Mouse (Mus musculus) lung, adult 18-20 months (tissue): Measurements from ENCODE around the gene Tenm3.

Experiments
- DNase-seq, 2 experiments: peaks; one replicate each; pipeline ENCODE4 v3.0.0; 2022; ENCODE audit warnings: mixed read lengths in 2 of 2

The Tenm3 gene

GRCm38 (mm10) chr8:48236968-48237367, 606.8 kb downstream of the Tenm3 start:
- DNase-seq: no peak

DNA sequence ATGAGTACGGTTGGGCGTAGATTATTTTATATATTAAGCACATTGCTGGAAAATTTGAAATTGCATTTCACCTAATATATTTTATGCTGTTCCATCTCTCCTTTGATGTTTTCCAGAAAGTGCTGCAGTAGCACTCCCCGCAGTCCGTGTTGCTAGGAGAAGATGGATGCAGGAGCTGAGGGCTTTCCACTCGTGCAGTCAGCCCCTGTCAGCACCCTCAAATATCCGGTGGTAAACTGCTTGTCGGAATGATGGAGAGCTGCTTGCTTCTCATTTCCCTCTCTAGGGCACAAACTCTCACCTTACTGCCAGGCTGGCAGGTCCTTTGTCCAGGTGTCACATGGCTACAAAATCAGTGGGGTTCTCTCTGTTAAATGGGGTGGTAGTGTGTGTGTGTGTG, 610.8 kb downstream of the Tenm3 start:
- DNase-seq: no peak

DNA sequence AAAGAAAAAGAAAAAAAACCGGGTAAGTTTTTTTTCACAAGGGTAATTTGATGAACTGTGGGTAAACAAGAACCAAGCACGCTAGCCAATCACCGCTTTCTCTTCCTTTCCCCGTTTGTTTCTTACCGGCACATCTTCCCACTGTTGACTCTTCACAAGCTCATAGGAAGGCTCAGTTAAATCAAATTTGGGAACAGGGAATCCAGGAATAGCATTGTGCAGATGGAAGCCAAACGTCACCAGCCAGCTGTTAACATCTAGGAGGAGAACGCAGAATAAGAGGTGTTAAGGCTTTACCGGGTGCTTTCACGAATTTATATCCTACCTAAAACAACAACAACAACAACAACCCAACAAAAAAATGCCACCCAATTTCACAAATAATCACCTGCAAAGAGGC, 611.9 kb downstream of the Tenm3 start:
- no peak for DNase-seq

DNA sequence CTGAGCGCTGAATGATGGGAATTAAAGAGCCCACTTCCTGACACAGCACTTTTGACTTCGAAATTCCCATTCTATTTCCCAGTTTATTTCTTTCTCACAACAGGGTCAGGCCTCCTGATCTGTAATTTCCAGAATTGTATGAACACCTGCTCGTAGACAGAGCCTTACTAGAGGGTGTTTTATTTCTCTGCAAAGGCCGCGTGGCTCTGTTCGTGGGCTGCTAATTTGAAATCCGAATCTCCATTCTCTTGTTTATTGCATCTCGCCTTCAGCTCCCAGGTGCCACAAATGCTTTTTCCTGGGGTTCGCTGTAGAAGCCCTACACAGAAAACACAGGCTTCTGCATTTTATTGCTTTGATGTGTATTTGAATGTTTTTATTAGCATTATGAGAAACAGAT, 612.4 kb downstream of the Tenm3 start:
- no peak for DNase-seq

DNA sequence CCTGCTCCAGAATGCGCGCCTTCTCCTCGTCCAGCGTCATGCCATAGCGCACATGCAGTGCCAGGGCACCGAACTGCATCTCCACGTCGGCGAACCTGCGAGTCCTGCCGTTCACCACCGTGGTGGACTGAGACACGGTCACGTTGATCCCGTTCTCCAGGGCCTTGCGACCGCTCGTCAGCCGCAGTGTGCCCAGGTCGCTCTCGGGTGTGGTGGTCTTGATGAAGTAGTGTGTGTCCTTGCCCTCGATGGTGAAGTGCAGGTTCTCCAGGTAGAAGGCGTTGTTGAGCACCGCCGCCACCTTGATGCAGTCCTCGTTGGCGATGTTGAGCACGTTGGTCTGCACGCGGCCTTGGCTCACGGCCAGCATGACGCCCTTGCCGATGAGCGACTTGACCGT, 615.1 kb downstream of the Tenm3 start:
- no peak for DNase-seq

DNA sequence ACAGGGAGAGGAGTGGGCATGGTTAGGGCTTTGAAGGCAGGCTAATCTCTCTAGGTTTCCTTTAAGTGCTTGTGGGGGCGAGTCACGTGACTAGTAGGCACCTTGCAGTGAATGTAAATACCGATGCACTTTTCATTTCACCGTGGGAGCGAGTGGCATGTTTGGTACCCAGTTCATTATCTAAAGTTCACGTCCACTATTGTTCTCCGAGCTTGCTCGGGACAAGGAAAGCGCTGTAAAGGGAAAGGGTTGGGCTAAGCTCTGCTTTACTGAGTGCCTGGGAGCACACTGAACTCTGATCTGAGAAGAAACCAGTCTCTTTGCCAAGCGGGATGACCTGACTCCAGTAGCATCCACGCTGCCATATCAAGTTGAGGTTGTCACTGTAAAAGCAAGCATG, 619.0 kb downstream of the Tenm3 start:
- no peak for DNase-seq

- DNase-seq: peak; percentile 19 to 29
These were observed 621.4 kb downstream of the Tenm3 start for GRCm38 (mm10) chr8:48222429-48222769.

DNA sequence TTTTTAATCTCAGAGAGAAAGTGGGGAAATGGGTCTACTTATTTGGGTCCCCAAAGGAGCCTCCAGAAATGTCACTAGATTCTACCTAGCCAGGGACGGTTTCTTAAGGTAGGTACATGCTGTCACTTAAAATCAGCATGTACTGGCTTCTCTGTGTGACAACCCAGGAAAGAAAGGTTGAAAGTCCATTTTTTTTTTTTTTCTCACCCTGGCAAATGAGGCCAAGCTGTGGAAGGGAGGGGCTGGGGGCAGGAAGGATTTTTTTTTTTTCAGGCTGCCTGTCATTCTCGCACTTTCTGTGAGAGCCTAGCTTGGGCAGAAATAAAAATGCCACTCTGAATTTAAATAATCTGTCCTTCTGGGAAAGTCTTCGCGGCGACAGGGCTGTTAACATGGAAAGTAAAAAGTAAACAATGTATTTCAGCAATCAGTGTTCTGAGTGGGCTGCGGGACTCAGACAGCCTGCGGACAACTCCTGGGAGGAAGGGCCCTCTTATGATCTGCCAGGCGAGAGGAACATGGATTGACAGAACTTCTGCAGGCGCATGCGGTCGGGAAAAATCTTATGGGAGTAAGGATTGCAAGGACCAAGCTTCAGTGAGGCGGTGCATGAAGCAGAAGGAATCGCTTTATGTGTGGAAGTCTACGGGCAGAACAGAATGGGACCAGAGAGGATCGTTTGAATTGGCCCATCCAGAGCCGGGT, 621.9 kb downstream of the Tenm3 start:
- no peak for DNase-seq

DNA sequence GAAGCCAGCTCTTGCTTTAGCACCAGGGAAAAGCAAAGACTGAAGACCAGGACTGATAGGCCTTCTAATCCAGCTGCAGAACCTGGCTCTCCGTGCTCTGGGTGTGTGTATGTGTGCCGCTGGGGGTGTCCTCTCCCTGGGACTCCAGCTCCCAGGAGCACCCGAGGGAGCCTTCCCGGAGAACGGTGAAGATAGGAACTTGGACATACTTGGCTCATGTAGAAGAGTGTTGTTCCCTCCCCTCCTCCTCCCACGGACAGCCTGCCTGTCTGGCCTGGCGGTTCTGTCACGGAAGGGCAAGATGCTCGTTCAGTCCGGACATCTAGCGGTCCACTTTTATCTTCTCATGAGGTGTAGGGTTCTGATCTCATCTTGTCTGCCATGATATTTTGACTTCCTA, 622.4 kb downstream of the Tenm3 start:
- DNase-seq: no peak

DNA sequence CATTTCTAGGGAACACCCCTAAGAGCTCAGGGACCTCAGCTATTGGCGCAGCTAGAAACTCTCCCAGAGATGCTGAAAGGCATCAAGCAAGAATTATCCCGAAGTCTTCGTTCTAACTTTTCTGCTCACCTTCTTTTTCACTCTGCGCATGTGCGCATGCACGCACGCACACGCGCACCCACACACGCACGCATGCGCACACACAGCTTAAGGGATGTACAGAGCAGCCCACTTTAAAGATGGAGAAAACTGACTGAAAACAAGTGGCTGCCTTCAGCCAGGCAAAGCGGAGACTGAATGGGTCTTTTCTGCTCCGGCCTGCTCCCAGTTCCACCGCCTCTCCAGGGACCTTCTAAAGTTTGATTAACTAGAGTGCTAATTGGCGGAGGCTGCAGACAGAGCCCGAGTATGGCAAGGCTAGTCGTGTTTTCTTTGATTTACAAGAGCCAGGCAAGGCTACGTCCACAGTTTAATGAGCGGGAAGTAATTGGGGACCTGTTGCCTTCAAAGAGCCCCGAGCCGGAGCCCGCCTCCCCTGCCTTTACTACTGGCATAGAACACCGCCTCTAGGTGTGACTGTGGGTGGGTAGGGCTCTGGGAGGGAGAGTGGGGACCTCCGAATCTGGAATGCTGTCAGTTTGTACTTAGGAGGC, 623.1 kb downstream of the Tenm3 start:
- no peak for DNase-seq

DNA sequence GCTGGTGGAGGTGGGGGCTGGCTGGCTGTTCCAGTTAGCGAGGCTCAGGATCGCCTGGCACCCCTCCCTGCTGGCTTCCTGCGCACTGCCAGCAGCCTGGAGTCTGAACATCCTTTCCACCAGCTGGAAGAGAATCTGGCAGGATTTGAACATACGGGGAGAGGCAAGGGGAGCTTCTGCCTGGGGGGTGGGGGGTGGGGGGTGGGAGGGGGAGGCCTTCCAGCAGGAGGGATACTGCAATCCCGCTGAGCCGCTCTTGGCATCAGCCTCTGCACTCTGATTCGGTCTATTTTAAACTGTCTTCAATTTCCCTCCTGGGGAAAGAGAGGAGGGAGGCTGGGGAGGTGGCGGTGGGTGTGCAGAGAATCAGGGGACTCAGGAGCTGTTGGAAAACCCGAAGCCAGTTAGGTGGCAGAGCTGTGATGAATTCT, 628.7 kb downstream of the Tenm3 start:
- DNase-seq: no peak

DNA sequence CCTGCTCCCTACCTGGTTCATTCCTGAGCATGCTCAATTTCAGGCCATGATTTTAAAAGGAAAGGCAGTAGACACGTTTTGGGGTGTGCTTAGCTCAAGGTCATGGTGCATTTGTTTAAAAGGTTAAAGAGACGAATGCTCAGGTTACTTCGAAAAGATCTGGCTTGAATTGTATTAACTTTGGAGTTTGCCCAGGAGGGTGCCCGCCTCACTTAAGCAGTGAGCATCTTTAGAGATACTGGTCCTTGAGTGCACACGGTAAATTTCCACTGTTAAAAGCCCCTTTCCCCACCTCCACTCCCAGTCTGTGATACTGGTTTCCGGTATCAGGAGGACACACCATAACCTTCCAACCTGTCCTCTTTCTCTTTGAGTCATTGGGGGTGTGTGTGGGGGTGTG, 629.4 kb downstream of the Tenm3 start:
- DNase-seq: no peak

DNA sequence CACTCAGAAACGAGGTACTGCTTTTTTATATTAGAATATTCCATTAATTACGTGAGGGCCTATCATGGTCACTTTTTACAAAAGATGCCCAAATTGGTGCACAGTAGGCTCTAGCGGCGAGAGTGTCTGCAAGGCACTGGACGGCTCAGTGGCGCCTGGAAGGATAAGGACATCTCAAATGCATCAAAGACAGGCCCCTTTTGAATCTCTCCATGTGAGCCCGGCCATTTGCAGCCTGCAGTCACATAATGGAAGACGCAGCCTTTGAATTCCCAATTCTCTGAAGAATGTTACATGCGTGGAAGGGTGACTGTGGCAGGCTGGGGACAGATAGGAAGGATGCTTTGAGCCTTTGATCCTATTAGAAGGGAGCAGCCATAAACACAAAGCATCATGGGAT, 631.8 kb downstream of the Tenm3 start:
- no peak for DNase-seq

DNA sequence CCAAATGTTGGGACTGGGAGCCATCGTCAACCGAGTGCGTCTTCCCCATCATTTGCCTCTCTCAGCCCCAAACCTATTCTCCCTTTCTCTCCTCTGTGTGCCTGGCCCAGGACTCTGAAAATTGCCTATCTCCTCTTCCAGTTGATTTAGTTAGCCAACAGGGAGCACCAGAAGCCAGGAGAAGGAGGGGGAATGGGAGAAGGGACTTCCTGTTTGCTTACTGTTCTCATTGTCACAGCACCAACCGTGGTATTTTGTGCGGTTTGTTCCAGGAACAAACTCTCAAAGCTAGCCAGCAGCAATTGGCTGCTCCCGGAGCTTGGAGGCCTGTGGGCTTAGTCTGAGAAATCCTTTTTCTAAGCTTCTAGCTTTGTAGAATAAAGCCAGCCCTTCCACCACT, 636.2 kb downstream of the Tenm3 start:
- no peak for DNase-seq

- no peak for DNase-seq
These were observed 636.8 kb downstream of the Tenm3 start for GRCm38 (mm10) chr8:48206922-48207321.

DNA sequence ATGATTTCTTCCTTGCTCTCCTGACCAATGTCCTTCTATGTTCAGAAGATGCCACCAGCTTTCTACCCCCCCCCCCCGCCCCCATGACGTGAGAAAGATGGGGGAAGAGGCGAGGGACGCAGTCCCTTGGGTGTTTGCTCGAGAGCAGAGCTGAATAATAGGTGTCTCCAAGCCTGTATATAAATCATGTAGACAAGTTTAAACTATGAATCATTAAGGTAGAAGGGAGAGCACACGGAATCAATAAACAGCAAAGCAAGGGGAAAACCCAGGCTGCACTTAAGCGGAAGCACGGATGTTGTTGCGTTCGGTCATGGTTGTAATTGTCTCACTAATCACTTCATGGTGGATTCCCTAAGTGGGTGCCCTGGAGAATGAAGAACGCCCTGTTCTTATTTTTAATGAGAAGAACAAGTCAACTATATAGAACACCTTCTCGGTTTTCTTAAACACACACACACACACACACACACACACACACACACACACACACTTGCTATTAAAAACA, 638.9 kb downstream of the Tenm3 start:
- DNase-seq: no peak

DNA sequence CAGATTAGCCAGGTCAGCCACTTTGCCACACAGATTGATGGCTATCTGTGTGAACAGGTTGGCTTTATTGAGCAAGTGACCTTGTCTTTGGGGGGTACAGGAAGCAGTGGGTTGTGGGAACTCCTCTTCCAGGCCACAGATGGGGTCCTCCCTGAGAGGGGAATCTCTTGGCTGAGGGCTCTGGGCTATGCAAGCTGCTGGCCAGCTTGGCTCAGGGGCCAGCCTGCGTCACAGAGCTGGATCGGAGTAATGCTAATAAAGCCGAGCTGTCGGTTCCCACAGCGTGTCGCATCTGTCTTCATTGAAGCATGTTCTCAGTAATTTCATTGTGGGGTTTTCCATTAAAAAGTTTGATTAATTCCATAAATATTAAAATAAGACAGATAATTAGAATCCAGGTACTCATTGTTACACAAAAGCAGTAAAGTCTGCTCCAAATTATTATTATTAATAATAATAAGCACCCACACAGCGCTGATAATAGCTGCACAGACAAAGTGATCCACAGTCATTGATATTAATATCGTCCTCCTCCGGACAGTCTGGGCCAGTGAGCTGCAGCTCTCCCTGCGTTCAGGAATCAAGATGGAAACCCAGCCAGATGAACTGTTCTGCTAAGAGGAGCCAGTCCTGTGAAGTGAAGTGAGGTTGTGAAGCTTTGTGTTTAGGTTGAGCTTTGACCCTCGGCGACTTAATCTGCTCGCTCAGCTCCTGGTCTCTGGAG, 639.5 kb downstream of the Tenm3 start:
- DNase-seq: no peak

- no peak for DNase-seq
These were observed 640.1 kb downstream of the Tenm3 start for GRCm38 (mm10) chr8:48203611-48204010.

GRCm38 (mm10) chr8:48203161-48203560, 640.6 kb downstream of the Tenm3 start:
- no peak for DNase-seq

DNA sequence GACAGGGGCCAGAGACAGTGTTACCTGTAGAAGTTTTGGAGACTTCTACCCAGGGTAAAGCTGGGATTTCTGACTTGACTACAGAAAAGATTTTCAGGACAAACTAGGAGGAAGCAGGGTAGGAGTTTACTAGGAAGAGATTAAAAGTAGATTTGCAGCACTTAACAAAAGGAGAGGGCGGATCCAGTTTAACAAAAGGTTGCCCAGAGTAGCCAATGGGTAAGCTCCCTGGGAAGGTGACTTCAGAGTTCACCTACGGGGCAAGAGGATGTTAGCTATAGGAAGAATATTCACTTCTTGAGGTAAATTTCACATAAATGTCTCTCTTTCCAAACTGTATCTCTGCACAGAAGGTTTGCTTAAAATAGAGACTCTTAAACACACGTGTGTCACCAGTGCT, 641.1 kb downstream of the Tenm3 start:
- DNase-seq: no peak

- DNase-seq: no peak
These were observed 644.6 kb downstream of the Tenm3 start for GRCm38 (mm10) chr8:48199171-48199570.

DNA sequence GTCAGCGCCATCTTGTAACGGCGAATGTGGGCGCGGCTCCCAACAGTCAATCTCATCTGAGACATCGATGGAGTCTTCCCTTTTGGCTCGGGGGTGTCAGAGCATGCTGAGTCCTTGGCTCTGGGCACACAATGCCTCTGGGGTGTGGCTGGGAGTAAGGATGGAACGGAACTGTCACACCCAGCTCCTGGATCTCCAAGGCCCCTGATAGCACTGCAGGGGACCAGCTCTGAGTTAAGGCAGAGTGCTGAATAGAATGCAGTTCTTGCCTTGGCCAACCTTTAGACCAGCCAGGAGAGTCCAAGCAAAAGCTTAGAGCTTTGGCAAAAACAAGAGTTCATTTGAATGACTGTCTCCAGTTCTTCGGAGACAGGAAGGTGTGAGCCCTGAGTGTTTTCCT, 647.8 kb downstream of the Tenm3 start:
- no peak for DNase-seq

DNA sequence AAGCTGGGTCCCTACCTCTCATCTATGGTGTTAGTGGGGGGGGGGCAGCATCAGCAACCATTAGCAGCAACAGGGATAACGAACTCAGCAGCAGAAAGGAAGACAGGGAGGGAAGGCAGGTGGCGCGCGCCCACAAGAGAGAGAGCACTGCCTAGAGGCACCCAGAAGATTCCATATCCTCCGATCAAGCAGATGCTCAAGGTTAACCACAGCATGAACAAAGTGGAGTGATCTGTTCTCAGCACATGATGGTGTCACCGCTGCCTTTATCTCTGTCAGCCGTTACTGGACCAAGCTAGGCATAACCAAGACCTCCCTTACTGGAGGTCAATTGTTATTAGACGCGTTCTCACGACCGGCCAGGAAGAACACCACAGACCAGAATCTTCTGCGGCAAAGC, 655.2 kb downstream of the Tenm3 start:
- no peak for DNase-seq

GRCm38 (mm10) chr8:48183758-48184157, 660.0 kb downstream of the Tenm3 start:
- DNase-seq: no peak
